Mouse (Mus musculus) forebrain, embryonic 11.5 days (tissue): Measurements from ENCODE around the gene Tcte2. TPM values are rescaled to one million over a fixed set of nuclear protein-coding genes. Genes with fewer than 3 reads are reported as not detected.
A peak's percentile ranks its signal among the peaks of the same experiment; 100 is the strongest.
"Not testable (repeated sequence)": the region's sequence is repeated elsewhere in the genome, so short reads cannot be mapped to it uniquely, and the experiment has no call there.

Experiments
- ATAC-seq: fragments of 200-750 bp; cut with Nextera tagmentation; replicated peaks from 2 replicates; pipeline ENCODE4 v1.8.0; 2017; ENCODE audit warnings: moderate TSS enrichment; ENCODE audit not compliant: low FRiP score
- DNase-seq: peaks from one replicate; pipeline ENCODE4 v3.0.0-alpha.2; 2017; ENCODE audit warnings: low spot score
- H3K27ac ChIP-seq: fragments of 300-500 bp; sonication (generic); 2 replicates; pipeline ENCODE4 v1.5.1; 2014; ENCODE audit warnings: low read depth, low read length
- H3K27me3 ChIP-seq: fragments of 300-500 bp; sonication (generic); 2 replicates; pipeline ENCODE4 v1.6.1; 2014; ENCODE audit warnings: mild to moderate bottlenecking, low read length, mixed read lengths; ENCODE audit not compliant: control insufficient read depth, insufficient read depth
- H3K36me3 ChIP-seq: fragments of 300-500 bp; sonication (generic); 2 replicates; pipeline ENCODE4 v1.6.1; 2014; ENCODE audit warnings: mild to moderate bottlenecking, low read length, moderate library complexity, mixed read lengths; ENCODE audit not compliant: control insufficient read depth, insufficient read depth
- H3K4me1 ChIP-seq: fragments of 300-500 bp; sonication (generic); replicated peaks from 2 replicates; pipeline ENCODE4 v1.6.1; 2014; ENCODE audit warnings: low read length, mixed read lengths; ENCODE audit not compliant: control insufficient read depth, insufficient read depth
- H3K4me2 ChIP-seq: fragments of 300-500 bp; sonication (generic); 2 replicates; pipeline ENCODE4 v1.6.1; 2014; ENCODE audit warnings: low read depth, mild to moderate bottlenecking, low read length, moderate library complexity, mixed read lengths; ENCODE audit not compliant: severe bottlenecking
- H3K4me3 ChIP-seq: fragments of 300-500 bp; sonication (generic); 2 replicates; pipeline ENCODE4 v1.5.1; 2014; ENCODE audit warnings: low read depth, low read length
- H3K9ac ChIP-seq: fragments of 300-500 bp; sonication (generic); 2 replicates; pipeline ENCODE4 v1.6.1; 2014; ENCODE audit warnings: low read length
- H3K9me3 ChIP-seq: fragments of 300-500 bp; sonication (generic); 2 replicates; pipeline ENCODE4 v1.6.1; 2016; ENCODE audit warnings: low read length, mixed read lengths; ENCODE audit not compliant: control insufficient read depth
- WGBS: fragments of 180-500 bp; shearing (Covaris S2); extraction: QIAGEN DNeasy Blood & Tissue Kit; methylation state at CpG from one replicate; pipeline ENCODE4 v1.1.7; 2014; 5-methylcytosine and 5-hydroxymethylcytosine counted together
- polyA plus RNA-seq: library from polyadenylated mRNA; unstranded; fragments of >200 nt; fragmentation: Nextera tagmentation; extraction: Ambion mirVana; gene quantifications from 2 replicates; pipeline ENCODE4 v1.2.1, GENCODE M21; 2014

Tcte2 gene
- 11.5 and 11.6 TPM in 2 replicates for polyA plus RNA-seq

DNA sequence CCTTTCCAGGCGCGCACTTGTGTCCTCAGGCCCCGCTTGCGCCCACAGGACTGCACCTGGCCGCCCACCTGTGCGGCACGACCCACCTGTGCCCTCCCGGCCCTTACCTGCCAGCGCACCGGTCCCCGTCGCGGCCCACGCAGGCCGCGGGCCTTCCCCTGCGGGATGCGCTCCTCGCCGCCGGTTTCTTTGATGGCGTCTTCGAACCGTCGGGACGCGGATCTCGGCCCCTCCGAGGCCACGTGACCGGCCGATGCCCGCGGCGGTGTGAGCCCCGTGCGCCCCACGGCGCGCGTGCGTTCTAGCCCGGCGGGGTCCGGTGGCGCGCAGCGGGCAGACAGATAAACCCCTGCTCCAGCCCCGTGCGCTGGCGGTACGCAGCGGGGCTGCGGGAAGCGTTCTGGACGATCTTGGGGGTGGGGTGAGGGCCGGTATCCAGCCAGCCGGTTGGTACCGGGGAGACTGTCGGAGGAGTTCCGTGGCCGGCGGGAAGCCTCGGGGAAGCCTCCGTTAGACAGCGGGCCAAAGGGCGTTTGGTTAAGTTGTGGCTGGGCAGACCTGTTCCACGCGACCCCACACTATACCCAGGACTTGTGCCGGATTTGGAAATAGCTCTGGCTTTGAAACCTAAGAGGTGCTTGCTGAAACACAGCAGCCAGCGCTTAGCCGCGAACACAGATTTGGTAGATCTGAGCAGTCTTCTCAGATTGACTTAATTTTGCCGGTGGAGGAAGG is at the start of gene Tcte2:
Gene Tcte2 (minus strand): TSS at position 647 of the 735 bp plus-strand sequence.
- peak within 1 kb of the TSS; percentile 93 for H3K27ac ChIP-seq
- peak within 1 kb of the TSS; percentile 94 for H3K4me3 ChIP-seq
- under 1% methylated on average over 71 of the region's 74 CpGs for WGBS
- H3K9ac ChIP-seq = peak within 1 kb of the TSS; percentile 92
- no peaks in the 10 kb centered on the region for H3K36me3 ChIP-seq
- H3K4me1 ChIP-seq = peaks cover 6% of the 10 kb centered on the region; the same call in 1 of the 2 replicates
- ATAC-seq (peak; percentile 52), DNase-seq (peak; percentile 80)
- H3K27me3 ChIP-seq = no peaks in the 10 kb centered on the region
- H3K4me2 ChIP-seq = peak within 1 kb of the TSS; percentile 99
- no peaks in the 10 kb centered on the region for H3K9me3 ChIP-seq

DNA sequence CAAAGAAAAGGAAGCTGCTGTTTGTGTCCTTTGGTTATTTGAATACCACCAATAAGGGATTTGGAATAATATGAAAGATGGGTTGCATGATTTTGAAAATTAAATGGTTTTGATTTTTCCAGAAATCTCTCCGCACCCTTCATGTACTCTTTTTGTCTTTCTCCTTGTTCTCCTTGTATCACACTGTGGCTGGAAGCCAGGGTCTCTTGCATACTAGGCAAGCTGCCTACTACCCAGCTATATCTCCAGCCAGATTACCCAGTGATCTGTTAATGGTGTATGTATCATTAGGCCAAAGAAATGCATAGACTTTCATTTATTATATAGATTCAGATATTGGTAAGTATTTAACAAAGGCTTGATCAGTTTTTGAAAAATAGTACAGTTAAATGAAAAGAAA is 44.4 kb upstream of the Tcte2 start:
- H3K9me3 ChIP-seq = no peaks in the 10 kb centered on the region
- no peak for DNase-seq
- ATAC-seq = no peak
- WGBS = 95% methylated on average over 1 of the region's 1 CpGs
- no peak overlapping the region for H3K4me3 ChIP-seq
- no peak overlapping the region for H3K4me2 ChIP-seq
- H3K4me1 ChIP-seq = no peaks in the 10 kb centered on the region
- H3K9ac ChIP-seq = no peak overlapping the region
- peaks cover 3% of the 10 kb centered on the region for H3K36me3 ChIP-seq
- H3K27ac ChIP-seq = no peak overlapping the region
- no peaks in the 10 kb centered on the region for H3K27me3 ChIP-seq

DNA sequence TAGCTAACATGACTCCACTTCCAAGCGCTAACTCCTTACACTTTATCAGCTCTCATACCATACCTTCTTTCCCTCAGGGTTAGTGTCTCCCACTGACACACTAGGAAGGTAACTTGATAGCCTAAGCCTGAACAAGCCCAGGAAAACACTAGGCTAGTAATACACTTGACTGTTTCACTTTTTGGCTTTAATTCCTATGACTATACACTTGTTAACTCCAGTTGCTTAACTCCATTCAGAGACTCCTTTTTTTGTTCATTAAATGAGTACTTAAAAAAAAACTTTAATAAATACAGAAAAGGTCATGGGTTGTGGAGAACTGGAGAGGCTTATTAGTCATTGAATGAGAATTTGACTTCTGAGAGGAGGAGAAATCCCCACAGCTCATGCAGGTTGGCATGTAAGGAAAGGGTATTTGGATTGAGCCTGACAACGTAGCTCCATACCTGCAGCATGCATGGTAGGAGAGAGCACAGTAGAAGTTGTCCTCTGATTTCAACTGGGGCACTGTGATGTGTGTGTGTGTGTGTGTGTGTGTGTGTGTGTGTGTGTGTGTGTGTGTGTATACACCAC is 41.3 kb upstream of the Tcte2 start:
- H3K27ac ChIP-seq = no peak overlapping the region
- no peak for ATAC-seq
- H3K27me3 ChIP-seq = no peaks in the 10 kb centered on the region
- no peak for DNase-seq
- H3K36me3 ChIP-seq = peaks cover 3% of the 10 kb centered on the region
- H3K9me3 ChIP-seq = no peaks in the 10 kb centered on the region
- H3K4me2 ChIP-seq = no peak overlapping the region
- no peak overlapping the region for H3K9ac ChIP-seq
- H3K4me1 ChIP-seq = no peaks in the 10 kb centered on the region
- H3K4me3 ChIP-seq = no peak overlapping the region
- WGBS = 83% methylated on average over 2 of the region's 2 CpGs

DNA sequence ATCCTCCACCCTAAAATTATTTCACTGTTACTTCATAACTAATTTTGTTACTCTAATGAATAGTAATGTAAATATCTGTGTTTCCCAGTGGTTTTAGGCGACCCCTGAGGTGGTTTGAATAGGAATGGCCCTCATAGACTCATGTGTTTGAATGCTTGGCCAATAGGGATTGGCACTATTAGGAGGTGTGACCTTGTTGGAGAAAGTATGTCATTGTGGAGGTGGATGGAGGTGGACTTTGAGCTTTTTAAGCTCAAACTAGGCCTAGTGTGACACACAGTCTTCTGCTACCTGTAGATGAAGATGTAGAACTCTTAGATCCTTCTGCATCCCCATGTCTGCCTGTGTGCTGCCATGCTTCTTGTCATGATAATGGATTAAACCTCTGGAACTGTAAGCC is 36.1 kb upstream of the Tcte2 start:
- WGBS = 85% methylated on average over 1 of the region's 1 CpGs
- Histone ChIP-seq H3K27me3 (no peaks in the 10 kb centered on the region), H3K4me1 (no peaks in the 10 kb centered on the region), H3K9me3 (no peaks in the 10 kb centered on the region), H3K4me2 (no peak overlapping the region), H3K9ac (no peak overlapping the region), H3K4me3 (no peak overlapping the region), H3K36me3 (no peaks in the 10 kb centered on the region), H3K27ac (no peak overlapping the region)
- DNase-seq (no peak), ATAC-seq (no peak)

DNA sequence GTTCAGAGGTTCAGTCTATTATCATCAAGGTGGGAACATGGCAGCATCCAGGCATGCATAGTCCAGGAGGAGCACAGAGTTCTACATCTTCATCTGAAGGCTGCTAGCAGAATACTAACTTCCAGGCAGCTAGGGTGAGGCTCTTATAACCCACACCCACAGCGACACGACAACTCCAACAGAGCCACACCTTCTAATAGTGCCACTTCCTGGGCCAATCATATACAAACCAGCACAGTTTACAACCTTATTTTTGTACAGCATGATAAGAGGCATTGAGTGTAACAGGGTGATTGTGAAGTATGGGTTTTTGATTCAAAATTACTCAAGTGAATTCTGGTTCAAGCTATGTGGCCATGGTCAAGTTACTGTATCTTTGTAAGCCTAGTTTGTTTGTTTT is 28.4 kb upstream of the Tcte2 start:
- not testable (repeated sequence) for H3K4me2 ChIP-seq, H3K36me3 ChIP-seq, DNase-seq, H3K4me1 ChIP-seq, H3K9ac ChIP-seq, H3K27ac ChIP-seq, H3K27me3 ChIP-seq, ATAC-seq, H3K4me3 ChIP-seq, H3K9me3 ChIP-seq
- WGBS = 90% methylated on average over 2 of the region's 2 CpGs

DNA sequence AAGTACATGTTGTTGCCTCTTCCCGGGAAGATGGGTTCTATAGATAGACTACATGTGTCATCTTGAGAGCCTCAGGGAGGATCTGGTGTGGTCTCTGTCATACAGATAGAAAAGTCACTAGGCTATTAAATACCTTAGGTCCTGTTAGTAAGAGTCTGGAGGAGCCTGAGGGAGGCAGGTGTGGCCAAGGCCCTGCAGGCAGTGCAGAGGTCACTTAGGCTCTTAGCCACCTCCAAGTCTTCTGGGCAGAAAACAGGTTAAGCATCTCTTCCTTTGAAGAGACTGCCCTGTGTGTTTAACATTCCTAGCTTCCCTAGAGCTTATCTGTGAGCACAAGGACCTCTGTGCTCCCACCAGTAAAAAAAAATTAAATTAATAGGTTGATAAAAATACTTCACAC is 21.8 kb upstream of the Tcte2 start:
- DNase-seq (no peak), ATAC-seq (no peak)
- no peaks in the 10 kb centered on the region for H3K27me3 ChIP-seq
- no peak overlapping the region for H3K4me2 ChIP-seq
- H3K4me3 ChIP-seq = no peak overlapping the region
- H3K36me3 ChIP-seq = no peaks in the 10 kb centered on the region
- no peak overlapping the region for H3K9ac ChIP-seq
- H3K9me3 ChIP-seq = no peaks in the 10 kb centered on the region
- 76% methylated on average over 1 of the region's 1 CpGs for WGBS
- no peaks in the 10 kb centered on the region for H3K4me1 ChIP-seq
- H3K27ac ChIP-seq = no peak overlapping the region

DNA sequence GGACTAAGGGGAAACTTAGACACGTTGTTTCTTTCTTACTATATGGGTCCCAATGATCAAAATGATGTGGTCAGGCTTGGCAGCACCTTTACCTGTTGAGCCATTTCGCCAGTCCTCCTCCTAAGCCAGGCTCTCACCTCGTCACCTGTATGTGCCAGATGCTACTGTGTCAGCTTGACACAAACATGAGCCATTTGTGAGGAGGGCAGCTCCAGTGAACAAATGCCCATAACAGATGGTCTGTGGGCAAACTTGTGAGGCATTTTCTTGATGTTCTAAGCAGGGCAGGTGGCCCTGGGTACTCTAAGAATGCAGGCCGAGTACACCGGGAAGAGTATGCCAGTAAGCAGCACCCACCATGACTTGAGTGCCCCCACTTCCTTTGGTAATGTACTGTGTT is 20.3 kb upstream of the Tcte2 start:
- no peaks in the 10 kb centered on the region for H3K36me3 ChIP-seq
- ATAC-seq = no peak
- WGBS = 92% methylated on average over 5 of the region's 5 CpGs

DNA sequence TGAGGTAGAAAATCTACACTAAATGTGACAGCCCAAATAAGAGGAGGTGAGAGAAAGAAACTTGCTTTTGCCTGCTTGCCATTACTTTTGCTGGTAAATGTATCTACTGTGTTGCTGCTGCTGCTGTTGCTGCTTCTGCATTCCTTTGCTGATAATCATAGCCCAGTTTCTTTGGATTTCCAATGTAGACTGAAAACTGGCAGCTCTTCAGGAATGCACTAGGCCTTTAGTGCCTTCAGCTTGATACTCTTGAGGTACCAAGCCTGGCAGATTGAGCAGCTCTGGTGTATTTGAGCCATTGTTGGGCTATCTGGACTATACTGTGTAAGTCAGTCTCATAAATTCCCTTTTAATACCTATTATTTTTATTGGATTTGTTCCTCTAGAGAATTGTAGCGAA is 17.2 kb upstream of the Tcte2 start:
- no peak overlapping the region for H3K27ac ChIP-seq
- WGBS = 90% methylated on average over 1 of the region's 1 CpGs
- no peaks in the 10 kb centered on the region for H3K36me3 ChIP-seq
- no peaks in the 10 kb centered on the region for H3K4me1 ChIP-seq
- no peak overlapping the region for H3K9ac ChIP-seq
- H3K27me3 ChIP-seq = no peaks in the 10 kb centered on the region
- no peak overlapping the region for H3K4me2 ChIP-seq
- no peaks in the 10 kb centered on the region for H3K9me3 ChIP-seq
- H3K4me3 ChIP-seq = no peak overlapping the region
- no peak for ATAC-seq
- no peak for DNase-seq

More for the DNA sequence above, 20.3 kb upstream of the Tcte2 start:
- no peak overlapping the region for H3K9ac ChIP-seq
- H3K4me3 ChIP-seq = no peak overlapping the region
- no peak overlapping the region for H3K27ac ChIP-seq
- no peaks in the 10 kb centered on the region for H3K9me3 ChIP-seq
- no peak overlapping the region for H3K4me2 ChIP-seq
- no peaks in the 10 kb centered on the region for H3K27me3 ChIP-seq
- no peaks in the 10 kb centered on the region for H3K4me1 ChIP-seq
- no peak for DNase-seq

DNA sequence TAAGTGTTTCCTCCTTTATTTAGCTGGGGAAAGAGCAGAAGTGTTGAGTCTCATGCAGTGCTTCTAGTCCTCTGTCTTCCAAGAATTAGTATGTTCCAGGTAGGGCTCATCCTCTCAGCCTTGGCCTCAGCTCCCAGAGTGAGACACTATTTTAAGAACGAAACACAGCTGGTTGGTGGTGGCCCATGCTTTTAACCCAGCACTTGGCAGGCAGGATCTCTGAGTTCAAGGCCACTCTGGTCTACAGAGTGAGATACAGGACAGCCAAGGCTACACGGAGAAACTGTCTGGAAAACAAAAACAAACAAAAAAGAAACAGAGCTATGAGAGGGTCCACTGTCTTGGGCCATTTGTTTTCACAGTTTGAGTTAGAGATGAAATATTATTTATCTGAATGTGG is 16.1 kb upstream of the Tcte2 start:
- Histone ChIP-seq H3K27me3 (no peaks in the 10 kb centered on the region), H3K9me3 (no peaks in the 10 kb centered on the region), H3K4me1 (no peaks in the 10 kb centered on the region), H3K27ac (no peak overlapping the region), H3K9ac (no peak overlapping the region), H3K36me3 (no peaks in the 10 kb centered on the region), H3K4me2 (no peak overlapping the region), H3K4me3 (no peak overlapping the region)
- ATAC-seq = no peak
- DNase-seq = no peak
- WGBS = 95% methylated on average over 2 of the region's 2 CpGs
